ENCODE assay signal across 21 mouse cellular contexts in the genomic region with DNA sequence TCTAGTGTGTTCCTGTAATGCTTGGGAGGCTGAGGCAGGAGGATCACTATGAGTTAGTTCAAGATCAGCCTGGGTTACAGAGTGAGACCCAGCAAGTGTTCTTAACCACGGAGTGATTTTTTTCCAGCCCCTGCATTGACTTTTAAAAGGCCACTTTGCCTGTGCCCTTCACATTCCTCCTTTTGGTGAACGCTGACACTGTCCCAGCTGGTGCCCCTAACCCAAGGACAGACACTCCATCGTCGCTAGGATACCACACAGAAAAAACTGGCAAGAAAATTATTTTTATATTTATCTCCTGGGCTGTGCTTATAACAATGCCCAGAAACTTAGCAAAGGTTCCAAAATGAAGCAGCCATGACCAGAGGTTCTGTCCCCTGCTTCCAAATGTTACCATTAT.
"Had no signal": no experiment of that assay in that cellular context is flagged by ENCODE, and none has a peak within 500 bp of the region (broad histone marks: within the 10 kb centered on the region; RNA-seq: fewer than 3 reads in every experiment).

No protein-coding gene starts in this region.

- H3K27me3 ChIP-seq: stomach, embryonic 15.5 days had no signal

- H3K4me3 ChIP-seq: kidney, embryonic 15.5 days; limb, embryonic 12.5 days; limb, embryonic 15.5 days; midbrain, embryonic 13.5 days; myocyte; neural tube, embryonic 13.5 days; stomach, embryonic 15.5 days had no signal

- DNase-seq: kidney, adult 11 months; kidney, adult 8-10 months; left cerebral cortex, postnatal 4 days; liver, postnatal 0 days; lung, embryonic 14.5 days; right cerebral cortex, adult 18-20 months; right cerebral cortex, postnatal 25 days; spleen, adult 18-20 months; thymus, postnatal 25 days had no signal

- H3K27ac ChIP-seq: kidney, embryonic 15.5 days; limb, embryonic 12.5 days; limb, embryonic 15.5 days; liver, embryonic 14.5 days; macrophage; midbrain, embryonic 13.5 days; neural tube, embryonic 13.5 days; stomach, embryonic 15.5 days had no signal

- H3K36me3 ChIP-seq: kidney, embryonic 15.5 days; limb, embryonic 12.5 days; limb, embryonic 15.5 days; midbrain, embryonic 13.5 days; neural tube, embryonic 13.5 days; stomach, embryonic 15.5 days had no signal

- H3K4me2 ChIP-seq: kidney, embryonic 15.5 days; limb, embryonic 12.5 days; limb, embryonic 15.5 days; liver, embryonic 11.5 days; lung, embryonic 14.5 days; midbrain, embryonic 13.5 days; neural tube, embryonic 13.5 days; stomach, embryonic 15.5 days had no signal

- H3K9me3 ChIP-seq: kidney, embryonic 15.5 days; limb, embryonic 12.5 days; limb, embryonic 15.5 days; midbrain, embryonic 13.5 days; neural tube, embryonic 13.5 days; stomach, embryonic 15.5 days had no signal

- ATAC-seq: liver, postnatal 0 days; lung, postnatal 0 days; midbrain, embryonic 13.5 days; midbrain, embryonic 16.5 days had no signal

- H3K9ac ChIP-seq: kidney, embryonic 15.5 days; limb, embryonic 12.5 days; limb, embryonic 15.5 days; liver, embryonic 14.5 days; liver, postnatal 0 days; lung, embryonic 14.5 days; midbrain, embryonic 13.5 days; neural tube, embryonic 13.5 days; stomach, embryonic 15.5 days had no signal
